Mouse (Mus musculus) liver, postnatal 0 days (tissue): ENCODE measurements around the gene Prdm2.

ENCODE experiments used
- CTCF ChIP-seq: sonication (generic); IDR thresholded peaks from 2 replicates; pipeline ENCODE4 v1.5.1; 2016; ENCODE audit warnings: antibody characterized with exemption, low read depth
- EP300 ChIP-seq: IDR thresholded peaks from 2 replicates; pipeline ENCODE4 v1.6.1; 2016; ENCODE audit warnings: antibody characterized with exemption, low read depth, mild to moderate bottlenecking

- TF ChIP-seq EP300: no peak
- TF ChIP-seq CTCF: no peak
Measured at GRCm38 (mm10) chr4:143114232-143114979, 98.4 kb downstream of the Prdm2 start.
